Mouse (Mus musculus) neural tube, embryonic 11.5 days (tissue): Measurements from ENCODE around the gene Cd82. TPM values are rescaled to one million over a fixed set of nuclear protein-coding genes. Genes with fewer than 3 reads are reported as not detected.
A peak's percentile ranks its signal among the peaks of the same experiment; 100 is the strongest.

ENCODE experiments used
- ATAC-seq: fragments of 200-750 bp; cut with Nextera tagmentation; 2 replicates; pipeline ENCODE4 v1.8.0; 2017; ENCODE audit warnings: moderate number of reproducible peaks, mild to moderate bottlenecking, moderate TSS enrichment, moderate library complexity; ENCODE audit not compliant: insufficient read depth, low FRiP score, low TSS enrichment
- DNase-seq: peaks from one replicate; pipeline ENCODE4 v3.0.0-alpha.2; 2015; ENCODE audit warnings: low spot score
- H3K27ac ChIP-seq: fragments of 300-500 bp; sonication (generic); 2 replicates; pipeline ENCODE4 v1.5.1; 2014; ENCODE audit warnings: low read depth, mild to moderate bottlenecking, low read length
- H3K27me3 ChIP-seq: fragments of 300-500 bp; sonication (generic); 2 replicates; pipeline ENCODE4 v1.6.1; 2014; ENCODE audit warnings: mild to moderate bottlenecking, low read length, mixed read lengths; ENCODE audit not compliant: control insufficient read depth, insufficient read depth
- H3K36me3 ChIP-seq: fragments of 300-500 bp; sonication (generic); 2 replicates; pipeline ENCODE4 v1.6.1; 2014; ENCODE audit warnings: mild to moderate bottlenecking, low read length, moderate library complexity, mixed read lengths; ENCODE audit not compliant: control insufficient read depth, insufficient read depth
- H3K4me1 ChIP-seq: fragments of 300-500 bp; sonication (generic); 2 replicates; pipeline ENCODE4 v1.6.1; 2014; ENCODE audit warnings: low read length, mixed read lengths; ENCODE audit not compliant: control insufficient read depth, insufficient read depth
- H3K4me2 ChIP-seq: fragments of 300-500 bp; sonication (generic); 2 replicates; pipeline ENCODE4 v1.6.1; 2014; ENCODE audit warnings: low read depth, mild to moderate bottlenecking, moderate library complexity
- H3K4me3 ChIP-seq: fragments of 300-500 bp; sonication (generic); 2 replicates; pipeline ENCODE4 v1.5.1; 2014; ENCODE audit warnings: low read depth, low read length
- H3K9ac ChIP-seq: fragments of 300-500 bp; sonication (generic); 2 replicates; pipeline ENCODE4 v1.6.1; 2014; ENCODE audit warnings: mild to moderate bottlenecking, low read length
- H3K9me3 ChIP-seq: fragments of 300-500 bp; sonication (generic); 2 replicates; pipeline ENCODE4 v1.6.1; 2016; ENCODE audit warnings: low read length; ENCODE audit not compliant: control insufficient read depth
- WGBS: fragments of 180-500 bp; shearing (Covaris S2); extraction: QIAGEN DNeasy Blood & Tissue Kit; methylation state at CpG from one replicate; pipeline ENCODE4 v1.1.7; 2014; 5-methylcytosine and 5-hydroxymethylcytosine counted together
- polyA plus RNA-seq: library from polyadenylated mRNA; unstranded; fragments of >200 nt; fragmentation: Nextera tagmentation; extraction: Ambion mirVana; gene quantifications from 2 replicates; pipeline ENCODE4 v1.2.1, GENCODE M21; 2014

Cd82 gene
- 5.4 and 7.3 TPM in 2 replicates for polyA plus RNA-seq

DNA sequence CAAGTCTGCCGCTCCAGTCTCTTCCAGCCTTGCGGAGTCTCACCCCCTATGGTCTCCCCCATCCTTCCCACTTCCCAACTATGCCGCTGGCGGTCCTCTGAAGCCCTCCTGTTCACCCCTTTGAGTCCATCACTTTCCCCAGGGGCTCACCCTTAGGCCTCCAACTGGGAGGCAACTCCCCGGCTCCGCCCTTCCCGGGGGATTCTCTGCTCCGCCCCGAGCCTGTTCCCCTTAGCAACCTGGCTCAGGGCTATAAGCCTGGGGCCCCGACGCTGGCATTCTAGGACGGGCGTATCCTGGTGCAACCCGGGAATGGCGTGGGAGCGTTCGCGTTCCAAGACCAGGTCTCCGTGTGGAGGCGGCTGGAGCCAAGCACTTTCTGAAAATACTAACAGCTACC, at the start of gene Cd82:
Gene Cd82, minus strand, starts transcription at position 381 of the 400 bp plus-strand sequence.
- Histone ChIP-seq H3K4me2 (peak within 1 kb of the TSS; percentile 73), H3K4me3 (peak within 1 kb of the TSS; percentile 40), H3K27ac (no peak within 1 kb of the TSS), H3K4me1 (peaks cover 9% of the 10 kb centered on the region), H3K9ac (peak within 1 kb of the TSS; percentile 42), H3K27me3 (peaks cover 12% of the 10 kb centered on the region), H3K36me3 (no peaks in the 10 kb centered on the region), H3K9me3 (no peaks in the 10 kb centered on the region)
- DNase-seq = peak; percentile 65
- ATAC-seq = peak; percentile 79
- under 1% methylated on average over 20 of the region's 20 CpGs for WGBS

DNA sequence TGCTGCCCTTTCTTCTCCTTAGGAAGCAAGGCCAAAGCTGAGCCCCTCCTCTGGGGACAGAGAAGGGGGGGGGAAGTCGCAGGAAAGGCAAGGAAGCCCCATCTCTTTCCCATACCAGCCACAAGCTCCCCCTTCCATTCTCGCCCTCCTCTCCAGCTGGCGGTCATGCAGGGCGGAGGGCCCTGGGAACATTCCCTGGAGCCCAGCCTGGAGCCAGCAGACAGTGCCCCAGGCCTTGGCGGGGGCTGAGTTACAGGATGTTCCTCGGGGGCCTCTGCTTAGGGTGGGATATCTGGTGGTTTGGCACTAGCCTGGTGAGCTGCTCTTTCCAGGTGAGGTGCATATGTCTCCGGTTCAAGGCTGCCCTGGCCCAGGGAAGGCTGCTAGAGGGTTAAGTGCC, 49.2 kb upstream of the Cd82 start:
- H3K9me3 ChIP-seq = no peaks in the 10 kb centered on the region
- no peaks in the 10 kb centered on the region for H3K36me3 ChIP-seq
- H3K4me1 ChIP-seq = no peaks in the 10 kb centered on the region
- DNase-seq (no peak), ATAC-seq (no peak)
- no peaks in the 10 kb centered on the region for H3K27me3 ChIP-seq
- WGBS = 67% methylated on average over 7 of the region's 7 CpGs
- no peak overlapping the region for H3K4me3 ChIP-seq
- H3K9ac ChIP-seq = no peak overlapping the region
- H3K4me2 ChIP-seq = no peak overlapping the region
- H3K27ac ChIP-seq = no peak overlapping the region

DNA sequence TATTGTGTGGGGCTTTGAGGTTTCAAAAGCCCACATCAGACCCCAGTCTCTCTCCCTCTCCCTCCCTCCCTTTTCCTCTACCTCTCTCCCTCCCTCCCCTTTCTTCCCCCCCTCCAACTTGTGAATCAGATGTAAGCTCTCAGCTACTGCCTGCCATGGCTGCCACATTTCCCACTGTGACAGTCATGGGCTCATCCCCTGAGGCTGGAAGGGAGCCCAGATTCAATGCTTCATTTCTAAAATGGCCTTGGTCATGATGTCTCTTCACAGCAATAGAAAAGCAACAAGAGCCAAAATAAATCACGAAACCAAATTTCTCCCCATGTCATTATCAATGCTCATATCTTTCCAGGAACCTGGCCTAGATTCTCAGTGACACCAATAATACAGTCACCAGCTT, 47.9 kb upstream of the Cd82 start:
- no peaks in the 10 kb centered on the region for H3K9me3 ChIP-seq
- DNase-seq (no peak), ATAC-seq (no peak)
- no peak overlapping the region for H3K27ac ChIP-seq
- H3K4me1 ChIP-seq = no peaks in the 10 kb centered on the region
- H3K4me2 ChIP-seq = no peak overlapping the region
- H3K36me3 ChIP-seq = no peaks in the 10 kb centered on the region
- H3K9ac ChIP-seq = no peak overlapping the region
- H3K4me3 ChIP-seq = no peak overlapping the region
- H3K27me3 ChIP-seq = no peaks in the 10 kb centered on the region
- 100% methylated on average over 1 of the region's 1 CpGs for WGBS

DNA sequence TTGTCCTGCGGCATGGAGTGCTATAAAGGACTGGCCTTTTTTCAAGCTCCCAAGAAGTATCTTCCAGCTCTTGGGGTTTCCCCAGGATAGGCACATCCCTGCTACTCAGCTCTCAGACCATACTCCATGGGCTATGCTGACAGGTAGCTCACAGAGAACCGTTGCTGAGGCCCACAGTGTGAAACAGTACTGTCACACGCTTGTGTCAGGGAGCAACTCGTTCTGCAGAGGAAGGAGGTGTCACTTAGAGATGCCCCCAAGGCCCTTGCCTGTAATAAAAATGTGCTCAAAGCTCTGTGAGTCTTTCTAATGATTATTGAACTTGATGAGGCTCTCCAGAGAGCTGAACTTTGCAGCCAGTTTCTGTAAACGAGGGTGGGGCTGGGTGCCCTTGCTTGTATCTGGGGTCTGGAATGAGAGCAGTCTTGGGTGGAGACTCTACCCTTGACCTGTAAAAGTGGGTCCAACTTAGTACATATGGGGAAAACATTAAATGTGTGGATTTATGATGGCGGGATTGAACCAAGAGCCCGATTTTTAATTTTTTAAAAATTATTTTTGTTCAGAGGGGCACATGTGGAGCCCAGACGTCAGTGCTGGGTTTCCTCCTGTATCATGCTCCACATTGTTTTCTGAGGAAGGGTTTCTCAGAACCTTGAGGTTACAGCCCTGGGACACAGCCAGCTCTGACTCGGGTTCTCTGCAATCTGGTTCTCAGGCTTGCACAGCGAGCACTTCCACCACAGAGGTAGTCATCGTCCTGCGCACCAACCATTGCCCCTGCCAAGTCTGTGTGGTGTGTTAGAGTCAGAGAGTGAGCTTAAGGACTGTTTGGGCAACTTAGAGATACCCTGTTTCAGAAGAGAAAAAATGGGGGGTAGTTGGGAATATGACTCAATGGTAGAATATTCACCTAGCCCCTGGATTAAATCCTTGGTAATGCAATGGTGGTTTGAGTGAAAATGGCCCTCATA, 47.1 kb upstream of the Cd82 start:
- DNase-seq = no peak
- 81% methylated on average over 12 of the region's 12 CpGs for WGBS
- Histone ChIP-seq H3K4me2 (no peak overlapping the region), H3K4me3 (no peak overlapping the region), H3K9me3 (no peaks in the 10 kb centered on the region), H3K36me3 (no peaks in the 10 kb centered on the region), H3K9ac (no peak overlapping the region), H3K27ac (no peak overlapping the region), H3K4me1 (no peaks in the 10 kb centered on the region), H3K27me3 (no peaks in the 10 kb centered on the region)
- no peak for ATAC-seq

DNA sequence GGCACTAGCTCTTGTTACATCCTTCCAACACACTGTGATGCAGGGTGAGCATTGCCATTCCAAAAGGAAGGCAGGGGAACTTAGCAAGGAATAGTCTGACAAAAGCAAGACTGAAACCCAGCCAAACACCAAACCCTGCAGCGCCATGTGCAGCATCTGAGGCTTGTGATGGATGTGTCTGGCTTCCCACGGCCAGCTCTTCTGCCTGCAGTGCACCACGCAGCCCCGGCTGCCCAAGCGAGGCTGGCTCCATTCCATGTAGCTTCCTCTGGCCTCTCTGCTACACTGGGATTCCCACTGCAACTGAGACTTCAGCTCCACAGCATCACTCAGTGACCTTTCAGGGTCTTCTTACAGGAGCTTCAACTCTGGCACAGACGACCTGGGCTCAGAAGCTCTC, 42.2 kb upstream of the Cd82 start:
- H3K9ac ChIP-seq = no peak overlapping the region
- H3K4me2 ChIP-seq = no peak overlapping the region
- no peaks in the 10 kb centered on the region for H3K27me3 ChIP-seq
- no peak for DNase-seq
- no peaks in the 10 kb centered on the region for H3K9me3 ChIP-seq
- ATAC-seq = no peak
- H3K36me3 ChIP-seq = no peaks in the 10 kb centered on the region
- no peak overlapping the region for H3K27ac ChIP-seq
- no peaks in the 10 kb centered on the region for H3K4me1 ChIP-seq
- no peak overlapping the region for H3K4me3 ChIP-seq
- 76% methylated on average over 6 of the region's 6 CpGs for WGBS

DNA sequence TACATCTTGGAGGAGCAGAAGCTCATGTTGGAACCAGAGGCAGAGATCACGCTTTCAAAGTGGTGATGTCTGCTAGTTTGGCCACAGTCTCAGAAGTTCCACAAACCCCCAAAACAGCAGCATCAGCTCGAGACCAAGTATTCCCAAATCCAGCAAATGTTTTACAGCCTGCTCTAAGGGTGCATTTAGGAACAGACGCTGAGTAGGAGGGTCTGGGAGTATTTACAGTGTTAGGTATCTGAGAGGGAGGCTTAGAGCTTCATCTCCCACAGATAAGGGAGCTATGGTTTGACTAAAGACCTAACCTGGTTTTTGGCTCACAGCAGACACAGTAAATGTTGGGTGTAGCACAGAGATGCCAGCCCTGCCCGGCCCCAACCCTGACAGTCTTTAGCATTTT, 40.4 kb upstream of the Cd82 start:
- Histone ChIP-seq H3K9me3 (no peaks in the 10 kb centered on the region), H3K36me3 (no peaks in the 10 kb centered on the region), H3K9ac (no peak overlapping the region), H3K27me3 (no peaks in the 10 kb centered on the region), H3K4me2 (no peak overlapping the region), H3K4me3 (no peak overlapping the region), H3K27ac (no peak overlapping the region), H3K4me1 (no peaks in the 10 kb centered on the region)
- no peak for ATAC-seq
- WGBS = 73% methylated on average over 4 of the region's 4 CpGs
- DNase-seq = no peak

DNA sequence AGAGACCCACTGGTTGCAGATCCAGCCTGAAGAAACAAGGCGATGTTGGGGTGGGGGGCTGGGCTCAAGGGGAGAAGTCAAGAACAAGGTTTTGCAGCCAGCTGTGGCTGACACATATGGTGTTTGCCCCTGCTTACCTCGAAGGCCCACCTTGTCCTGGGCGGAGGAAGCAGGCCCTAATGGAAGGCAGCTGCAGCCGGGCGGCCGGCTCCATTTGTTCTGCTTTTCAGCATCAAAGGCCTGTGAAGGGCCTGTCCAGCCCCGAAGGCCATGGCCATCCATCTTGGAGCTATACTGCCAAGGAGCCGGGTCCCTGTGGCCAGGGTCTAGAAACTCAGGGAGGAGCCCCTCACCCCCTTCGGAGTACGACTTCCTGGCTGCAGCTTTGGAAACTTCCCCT, 38.4 kb upstream of the Cd82 start:
- Histone ChIP-seq H3K9ac (no peak overlapping the region), H3K4me2 (no peak overlapping the region), H3K27me3 (no peaks in the 10 kb centered on the region), H3K9me3 (no peaks in the 10 kb centered on the region), H3K4me3 (no peak overlapping the region), H3K36me3 (no peaks in the 10 kb centered on the region), H3K27ac (no peak overlapping the region), H3K4me1 (no peaks in the 10 kb centered on the region)
- ATAC-seq = no peak
- 46% methylated on average over 10 of the region's 10 CpGs for WGBS
- peak; percentile 54 for DNase-seq

DNA sequence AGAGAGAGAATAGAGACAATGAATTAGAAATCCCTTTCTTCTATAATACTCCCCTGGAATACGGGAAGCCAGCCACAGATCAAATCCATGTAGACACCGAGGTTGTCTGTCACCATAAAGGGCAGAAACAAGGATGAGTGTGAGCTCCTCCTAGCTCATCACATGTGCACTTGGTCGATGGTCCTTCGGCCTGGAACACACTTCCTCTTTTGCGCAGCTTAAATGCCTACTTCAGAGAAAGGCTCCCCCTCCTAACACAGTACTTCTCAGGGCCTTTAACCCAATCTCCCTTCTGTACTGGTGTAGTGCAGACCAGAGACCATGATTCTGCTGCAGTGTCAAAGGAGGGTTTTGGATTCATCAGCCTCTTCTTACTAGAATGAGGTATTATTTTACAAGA, 34.3 kb upstream of the Cd82 start:
- H3K9me3 ChIP-seq = no peaks in the 10 kb centered on the region
- H3K4me2 ChIP-seq = no peak overlapping the region
- H3K9ac ChIP-seq = no peak overlapping the region
- no peak overlapping the region for H3K4me3 ChIP-seq
- 88% methylated on average over 5 of the region's 5 CpGs for WGBS
- no peak for DNase-seq
- no peak for ATAC-seq
- H3K4me1 ChIP-seq = peaks cover 4% of the 10 kb centered on the region; the same call in 1 of the 2 replicates
- no peaks in the 10 kb centered on the region for H3K36me3 ChIP-seq
- no peaks in the 10 kb centered on the region for H3K27me3 ChIP-seq
- H3K27ac ChIP-seq = no peak overlapping the region

DNA sequence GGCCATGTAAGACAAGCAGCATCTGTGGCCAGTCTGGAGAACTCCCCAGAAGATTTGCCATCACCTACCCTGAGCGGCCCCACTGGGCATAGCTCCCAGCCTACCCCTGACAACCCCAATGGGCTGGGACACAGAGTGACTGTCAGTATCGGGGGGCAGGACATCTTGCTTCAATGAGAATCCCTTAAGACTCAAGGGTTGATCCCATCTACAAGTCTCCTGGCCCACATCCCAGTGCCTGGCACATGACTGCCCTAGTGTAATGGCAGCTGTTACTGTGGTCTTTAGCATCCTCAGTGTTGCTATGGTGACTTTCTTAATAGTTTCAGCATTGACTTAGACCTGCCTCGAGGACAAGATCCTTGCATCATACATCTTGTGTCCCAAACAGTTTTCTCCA, 32.2 kb upstream of the Cd82 start:
- no peaks in the 10 kb centered on the region for H3K9me3 ChIP-seq
- H3K27ac ChIP-seq = no peak overlapping the region
- no peak overlapping the region for H3K4me3 ChIP-seq
- peaks cover 4% of the 10 kb centered on the region; the same call in 1 of the 2 replicates for H3K4me1 ChIP-seq
- 86% methylated on average over 3 of the region's 3 CpGs for WGBS
- H3K36me3 ChIP-seq = no peaks in the 10 kb centered on the region
- H3K4me2 ChIP-seq = no peak overlapping the region
- H3K27me3 ChIP-seq = no peaks in the 10 kb centered on the region
- ATAC-seq = no peak
- DNase-seq = no peak
- no peak overlapping the region for H3K9ac ChIP-seq
